Mouse (Mus musculus) bone marrow, adult 2 months (tissue): ENCODE results near the gene Naif1.

Experiments used
- CTCF ChIP-seq: fragments of 200-500 bp; IDR thresholded peaks from 2 replicates; pipeline ENCODE4 v1.5.1; 2011; ENCODE audit warnings: low read length, control low read depth; ENCODE audit not compliant: control insufficient read depth, insufficient read depth
- POLR2A ChIP-seq: fragments of 200-500 bp; IDR thresholded peaks from 2 replicates; pipeline ENCODE4 v1.6.1; 2011; ENCODE audit warnings: low read depth, mild to moderate bottlenecking, control low read depth, low read length, borderline replicate concordance; ENCODE audit not compliant: control insufficient read depth

- no peak for TF ChIP-seq CTCF
- TF ChIP-seq POLR2A, result no peak
Observed at GRCm38 (mm10) chr2:32464212-32464891, 14.1 kb downstream of the Naif1 start.
